Mouse (Mus musculus) midbrain, embryonic 10.5 days (tissue): ENCODE measurements around the gene Zfp334. TPM values are rescaled to one million over a fixed set of nuclear protein-coding genes. Genes with fewer than 3 reads are reported as not detected.
A peak's percentile ranks its signal among the peaks of the same experiment; 100 is the strongest.

Source experiments
- DNase-seq: peaks from one replicate; pipeline ENCODE4 v3.0.0-alpha.2; 2017; ENCODE audit warnings: low spot score
- H3K27ac ChIP-seq: fragments of 300-500 bp; sonication (generic); replicated peaks from 2 replicates; pipeline ENCODE4 v1.5.1; 2016; ENCODE audit warnings: mild to moderate bottlenecking
- H3K27me3 ChIP-seq: fragments of 300-500 bp; sonication (generic); 2 replicates; pipeline ENCODE4 v1.6.1; 2016; ENCODE audit warnings: low read depth, mild to moderate bottlenecking; ENCODE audit not compliant: poor library complexity, severe bottlenecking
- H3K36me3 ChIP-seq: fragments of 300-500 bp; sonication (generic); 2 replicates; pipeline ENCODE4 v1.6.1; 2016; ENCODE audit warnings: mild to moderate bottlenecking, moderate library complexity
- H3K4me1 ChIP-seq: fragments of 300-500 bp; sonication (generic); 2 replicates; pipeline ENCODE4 v1.6.1; 2016
- H3K4me3 ChIP-seq: fragments of 300-500 bp; sonication (generic); 2 replicates; pipeline ENCODE4 v1.5.1; 2016; ENCODE audit warnings: mild to moderate bottlenecking, moderate library complexity
- H3K9me3 ChIP-seq: fragments of 300-500 bp; sonication (generic); replicated peaks from 2 replicates; pipeline ENCODE4 v1.6.1; 2016; ENCODE audit warnings: mild to moderate bottlenecking
- WGBS: fragments of 180-500 bp; shearing (Covaris S2); methylation state at CpG from one replicate; pipeline ENCODE4 v1.1.7; 2016; 5-methylcytosine and 5-hydroxymethylcytosine counted together
- polyA plus RNA-seq: library from polyadenylated mRNA; unstranded; fragments of >200 nt; fragmentation: Nextera tagmentation; extraction: Ambion mirVana; gene quantifications from 2 replicates; pipeline ENCODE4 v1.2.1, GENCODE M21; 2016

Zfp334 gene
- polyA plus RNA-seq: 19.9 and 23.1 TPM in 2 replicates

GRCm38 (mm10) chr2:165387844-165388495 lies at the start of gene Zfp334:
Gene Zfp334, minus strand, starts transcription at chr2:165388259.
- DNase-seq: peak; percentile 98
- WGBS: under 1% methylated on average over 40 of the region's 40 CpGs
- Histone ChIP-seq H3K36me3 (peaks cover 40% of the 10 kb centered on the region), H3K27me3 (no peaks in the 10 kb centered on the region), H3K4me1 (peaks cover 29% of the 10 kb centered on the region), H3K27ac (peak within 1 kb of the TSS; percentile 99), H3K4me3 (peak within 1 kb of the TSS; percentile 83), H3K9me3 (no peaks in the 10 kb centered on the region)

- H3K27ac ChIP-seq: no peak overlapping the region
- 59% methylated on average over 7 of the region's 7 CpGs for WGBS
Measured at GRCm38 (mm10) chr2:165428694-165429093, 40.6 kb upstream of the Zfp334 start.

GRCm38 (mm10) chr2:165420195-165420594 lies 32.1 kb upstream of the Zfp334 start:
- H3K4me1 ChIP-seq: peaks cover 41% of the 10 kb centered on the region
- no peak for DNase-seq
- 73% methylated on average over 2 of the region's 2 CpGs for WGBS

More at GRCm38 (mm10) chr2:165428694-165429093, 40.6 kb upstream of the Zfp334 start:
- no peaks in the 10 kb centered on the region for H3K9me3 ChIP-seq
- H3K27me3 ChIP-seq: no peaks in the 10 kb centered on the region
- peaks cover 13% of the 10 kb centered on the region for H3K4me1 ChIP-seq
- peak; percentile 20 for DNase-seq
- H3K4me3 ChIP-seq: no peak overlapping the region
- H3K36me3 ChIP-seq: no peaks in the 10 kb centered on the region

GRCm38 (mm10) chr2:165419670-165420111 lies 31.6 kb upstream of the Zfp334 start:
- Histone ChIP-seq H3K36me3 (no peaks in the 10 kb centered on the region), H3K4me3 (no peak overlapping the region), H3K4me1 (peaks cover 46% of the 10 kb centered on the region), H3K27me3 (no peaks in the 10 kb centered on the region), H3K27ac (peak overlapping the region; percentile 72), H3K9me3 (no peaks in the 10 kb centered on the region)
- DNase-seq: no peak
- WGBS: 69% methylated on average over 4 of the region's 4 CpGs

More at GRCm38 (mm10) chr2:165420195-165420594, 32.1 kb upstream of the Zfp334 start:
- H3K27me3 ChIP-seq: no peaks in the 10 kb centered on the region
- H3K9me3 ChIP-seq: no peaks in the 10 kb centered on the region
- no peak overlapping the region for H3K4me3 ChIP-seq
- peak overlapping the region; percentile 72 for H3K27ac ChIP-seq
- no peaks in the 10 kb centered on the region for H3K36me3 ChIP-seq

GRCm38 (mm10) chr2:165418577-165418976 lies 30.5 kb upstream of the Zfp334 start:
- Histone ChIP-seq H3K36me3 (no peaks in the 10 kb centered on the region), H3K27me3 (no peaks in the 10 kb centered on the region), H3K4me1 (peaks cover 58% of the 10 kb centered on the region), H3K9me3 (no peaks in the 10 kb centered on the region), H3K27ac (no peak overlapping the region), H3K4me3 (no peak overlapping the region)
- no peak for DNase-seq
- WGBS: 87% methylated on average over 2 of the region's 2 CpGs

- H3K36me3 ChIP-seq: no peaks in the 10 kb centered on the region
- H3K4me3 ChIP-seq: no peak overlapping the region
- no peaks in the 10 kb centered on the region for H3K27me3 ChIP-seq
- H3K9me3 ChIP-seq: no peaks in the 10 kb centered on the region
- peak overlapping the region; percentile 81 for H3K27ac ChIP-seq
- H3K4me1 ChIP-seq: peaks cover 58% of the 10 kb centered on the region
- WGBS: 60% methylated on average over 7 of the region's 7 CpGs
- peak; percentile 46 for DNase-seq
Measured at GRCm38 (mm10) chr2:165417291-165417690, 29.2 kb upstream of the Zfp334 start.

- WGBS: 74% methylated on average over 6 of the region's 6 CpGs
Measured at GRCm38 (mm10) chr2:165415795-165416194, 27.7 kb upstream of the Zfp334 start.

GRCm38 (mm10) chr2:165415141-165415721 lies 27.2 kb upstream of the Zfp334 start:
- H3K9me3 ChIP-seq: no peaks in the 10 kb centered on the region
- no peaks in the 10 kb centered on the region for H3K36me3 ChIP-seq
- H3K27me3 ChIP-seq: no peaks in the 10 kb centered on the region
- 49% methylated on average over 11 of the region's 11 CpGs for WGBS
- H3K4me1 ChIP-seq: peaks cover 52% of the 10 kb centered on the region
- H3K4me3 ChIP-seq: no peak overlapping the region
- DNase-seq: peak; percentile 30
- H3K27ac ChIP-seq: peak overlapping the region; percentile 81

More at GRCm38 (mm10) chr2:165415795-165416194, 27.7 kb upstream of the Zfp334 start:
- DNase-seq: no peak
- no peaks in the 10 kb centered on the region for H3K36me3 ChIP-seq
- no peaks in the 10 kb centered on the region for H3K27me3 ChIP-seq
- peaks cover 58% of the 10 kb centered on the region for H3K4me1 ChIP-seq
- H3K27ac ChIP-seq: peak overlapping the region; percentile 81
- no peak overlapping the region for H3K4me3 ChIP-seq
- H3K9me3 ChIP-seq: no peaks in the 10 kb centered on the region

- Histone ChIP-seq H3K36me3 (no peaks in the 10 kb centered on the region), H3K27ac (peak overlapping the region; percentile 81), H3K4me1 (peaks cover 43% of the 10 kb centered on the region), H3K27me3 (no peaks in the 10 kb centered on the region; the same call in 1 of the 2 replicates), H3K9me3 (no peaks in the 10 kb centered on the region), H3K4me3 (no peak overlapping the region)
- DNase-seq: no peak
- WGBS: 76% methylated on average over 5 of the region's 5 CpGs
Measured at GRCm38 (mm10) chr2:165414321-165414720, 26.3 kb upstream of the Zfp334 start.

- peaks cover 41% of the 10 kb centered on the region for H3K4me1 ChIP-seq
- H3K36me3 ChIP-seq: no peaks in the 10 kb centered on the region
- WGBS: 48% methylated on average over 3 of the region's 3 CpGs
- no peaks in the 10 kb centered on the region for H3K9me3 ChIP-seq
- DNase-seq: no peak
- H3K27ac ChIP-seq: peak overlapping the region; percentile 81
- no peak overlapping the region for H3K4me3 ChIP-seq
- no peaks in the 10 kb centered on the region; the same call in 1 of the 2 replicates for H3K27me3 ChIP-seq
Measured at GRCm38 (mm10) chr2:165413884-165414283, 25.8 kb upstream of the Zfp334 start.

GRCm38 (mm10) chr2:165407700-165408301 lies 19.7 kb upstream of the Zfp334 start:
- Histone ChIP-seq H3K27ac (no peak overlapping the region), H3K4me3 (no peak overlapping the region), H3K4me1 (peaks cover 12% of the 10 kb centered on the region), H3K9me3 (no peaks in the 10 kb centered on the region), H3K27me3 (no peaks in the 10 kb centered on the region; the same call in 1 of the 2 replicates), H3K36me3 (no peaks in the 10 kb centered on the region)
- 57% methylated on average over 10 of the region's 10 CpGs for WGBS
- peak; percentile 73 for DNase-seq

GRCm38 (mm10) chr2:165405351-165405750 lies 17.3 kb upstream of the Zfp334 start:
- Histone ChIP-seq H3K9me3 (no peaks in the 10 kb centered on the region), H3K36me3 (no peaks in the 10 kb centered on the region), H3K4me1 (peaks cover 14% of the 10 kb centered on the region), H3K27me3 (no peaks in the 10 kb centered on the region; the same call in 1 of the 2 replicates), H3K27ac (0 out of 2 replicates have a peak overlapping the region, but pooled peaks have one; percentile 33), H3K4me3 (no peak overlapping the region)
- 65% methylated on average over 6 of the region's 6 CpGs for WGBS
- DNase-seq: no peak
